Mouse (Mus musculus): ENCODE data around the gene Marc1.

The Marc1 gene

GRCm38 (mm10) chr1:184810780-184811575 is at the start of gene Marc1:
Gene Marc1 (minus strand): TSS chr1:184811313.
- DNase-seq: peak in 1 of 2 experiments; percentile 6

- DNase-seq: peak; percentile 37 to 55
Measured at GRCm38 (mm10) chr1:184860276-184860675, 49.2 kb upstream of the Marc1 start.

GRCm38 (mm10) chr1:184858253-184858652 is 47.1 kb upstream of the Marc1 start:
- DNase-seq: peak in 1 of 2 experiments; percentile 58

GRCm38 (mm10) chr1:184857216-184857615 is 46.1 kb upstream of the Marc1 start:
- no peak for DNase-seq

- no peak for DNase-seq
Measured at GRCm38 (mm10) chr1:184853922-184854321, 42.8 kb upstream of the Marc1 start.

- peak; percentile 86 to 91 for DNase-seq
Measured at GRCm38 (mm10) chr1:184853339-184853738, 42.2 kb upstream of the Marc1 start.

- DNase-seq: peak; percentile 88 to 94
Measured at GRCm38 (mm10) chr1:184851741-184852618, 40.9 kb upstream of the Marc1 start.

- DNase-seq: peak in 1 of 2 experiments; percentile 19
Measured at GRCm38 (mm10) chr1:184851166-184851565, 40.1 kb upstream of the Marc1 start.

- no peak for DNase-seq
Measured at GRCm38 (mm10) chr1:184846973-184847372, 35.9 kb upstream of the Marc1 start.

GRCm38 (mm10) chr1:184846092-184846750 is 35.1 kb upstream of the Marc1 start, which contains the start of gene Marc2:
Gene Marc2 (minus strand): TSS chr1:184846451.
- DNase-seq: peak in 1 of 2 experiments; percentile 40

GRCm38 (mm10) chr1:184845111-184846071 is 34.3 kb upstream of the Marc1 start:
- peak; percentile 94 to 95 for DNase-seq

- peak; percentile 53 to 67 for DNase-seq
Measured at GRCm38 (mm10) chr1:184844326-184845066, 33.4 kb upstream of the Marc1 start.

- no peak for DNase-seq
Measured at GRCm38 (mm10) chr1:184837649-184838048, 26.5 kb upstream of the Marc1 start.

- DNase-seq: no peak
Measured at GRCm38 (mm10) chr1:184836350-184836749, 25.2 kb upstream of the Marc1 start.

- no peak for DNase-seq
Measured at GRCm38 (mm10) chr1:184833499-184833898, 22.4 kb upstream of the Marc1 start.

GRCm38 (mm10) chr1:184832211-184832610 is 21.1 kb upstream of the Marc1 start:
- DNase-seq: no peak

GRCm38 (mm10) chr1:184829897-184830296 is 18.8 kb upstream of the Marc1 start:
- DNase-seq: no peak

GRCm38 (mm10) chr1:184827175-184827701 is 16.1 kb upstream of the Marc1 start:
- DNase-seq: no peak

- no peak for DNase-seq
Measured at GRCm38 (mm10) chr1:184825093-184825492, 14.0 kb upstream of the Marc1 start.

- DNase-seq: peak; percentile 89 to 92
Measured at GRCm38 (mm10) chr1:184824439-184824851, 13.3 kb upstream of the Marc1 start.

GRCm38 (mm10) chr1:184822678-184823077 is 11.6 kb upstream of the Marc1 start:
- no peak for DNase-seq

Data from lung, adult 18-20 months (tissue).